Mouse (Mus musculus) brain, embryonic 18.5 days (tissue): ENCODE data around the gene Rpn2.

ENCODE experiments used
- DNase-seq: peaks from one replicate; pipeline ENCODE4 v3.0.0-alpha.2; 2012; ENCODE audit warnings: low read depth, low spot score

Gene Rpn2

DNA sequence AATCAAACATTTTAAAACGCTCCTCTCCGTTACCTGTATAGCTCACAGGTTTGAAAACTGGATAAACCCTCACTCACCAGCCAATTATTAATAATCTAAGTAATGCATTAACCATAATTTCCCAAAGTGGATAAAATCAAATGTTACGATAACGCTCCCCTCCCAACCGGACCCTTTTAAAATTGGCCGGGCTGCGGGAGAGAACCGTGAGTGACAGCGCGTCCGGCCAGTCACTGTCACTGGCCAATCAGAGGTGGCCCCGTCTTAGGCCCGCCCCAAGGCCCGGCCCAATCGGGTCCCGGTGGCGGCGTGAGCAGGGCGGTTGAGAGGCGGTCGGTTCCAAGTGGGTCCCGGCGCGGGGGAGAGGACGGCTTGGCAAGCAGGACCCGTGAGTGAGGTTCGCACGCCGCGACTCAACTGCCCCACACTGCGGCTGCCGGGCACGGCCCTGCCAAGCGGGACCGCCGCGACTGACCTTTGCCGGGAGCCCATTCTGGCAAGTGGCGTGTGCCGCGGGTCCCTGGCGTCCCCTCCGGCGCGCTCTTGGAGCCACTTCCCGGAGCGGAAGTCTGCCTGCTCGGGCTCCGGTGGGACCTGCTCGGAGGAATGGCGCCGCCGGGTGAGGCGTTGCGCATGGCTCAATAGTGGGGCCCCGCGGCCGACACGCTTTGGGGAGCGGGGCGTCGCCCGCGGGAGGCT is at the start of gene Rpn2:
Gene Rpn2, plus strand, starts transcription at position 301 of the 699 bp plus-strand sequence.
- peak; percentile 90 for DNase-seq

DNA sequence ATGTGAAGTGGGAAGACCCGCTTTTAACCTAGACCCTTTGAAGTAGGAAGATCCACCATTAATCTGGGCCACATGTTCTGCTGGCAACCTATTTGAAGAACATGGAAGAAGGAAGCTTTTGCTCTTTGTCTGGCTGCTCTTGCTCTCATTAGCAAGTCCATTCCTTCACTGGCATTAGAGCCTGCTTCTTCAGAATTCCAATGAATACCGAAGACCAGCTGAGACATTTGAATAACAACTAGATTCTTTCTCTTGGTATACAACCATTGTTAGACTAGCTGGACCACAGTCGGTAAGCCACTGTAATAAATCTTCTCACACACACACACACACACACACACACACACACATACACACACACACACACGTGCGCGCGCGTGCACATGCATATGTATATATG is 42.9 kb upstream of the Rpn2 start:
- no peak for DNase-seq

DNA sequence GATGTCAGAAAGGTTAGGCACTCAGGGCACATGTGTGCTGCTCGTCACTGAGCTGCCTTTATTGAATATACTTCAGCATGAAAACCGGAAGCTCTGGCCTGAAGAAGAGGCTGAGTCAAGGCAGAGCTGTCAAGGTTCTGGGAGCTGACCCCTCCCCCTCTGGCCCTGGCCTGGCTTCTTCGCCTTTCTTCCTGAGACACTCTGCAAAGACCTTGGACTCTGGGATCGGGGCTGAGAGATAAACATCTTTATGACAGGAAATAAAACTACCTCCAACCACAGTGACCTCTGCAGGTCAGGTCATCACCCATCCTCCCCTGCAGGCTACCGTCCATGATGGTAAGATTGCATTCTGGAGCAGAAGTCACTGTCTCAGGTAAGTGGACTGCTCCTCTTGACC is 33.8 kb upstream of the Rpn2 start:
- DNase-seq, result no peak

DNA sequence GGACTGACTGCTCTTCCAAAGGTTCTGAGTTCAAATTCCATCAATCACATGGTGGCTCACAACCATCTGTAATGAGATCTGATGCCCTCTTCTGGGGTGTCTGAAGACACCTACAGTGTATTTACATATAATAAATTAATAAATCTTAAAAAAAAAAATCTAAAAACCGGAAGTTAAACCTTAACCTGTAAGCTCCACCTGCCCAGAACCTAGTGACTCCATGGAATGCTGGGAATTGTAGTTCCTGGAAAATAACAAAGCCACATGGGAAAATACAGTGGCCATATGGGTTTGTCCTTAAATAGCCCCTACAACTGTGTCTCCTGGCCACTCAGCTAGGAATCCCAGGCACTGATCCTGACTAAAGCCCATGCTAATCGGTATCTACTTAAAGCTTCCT is 33.2 kb upstream of the Rpn2 start:
- DNase-seq, result no peak

DNA sequence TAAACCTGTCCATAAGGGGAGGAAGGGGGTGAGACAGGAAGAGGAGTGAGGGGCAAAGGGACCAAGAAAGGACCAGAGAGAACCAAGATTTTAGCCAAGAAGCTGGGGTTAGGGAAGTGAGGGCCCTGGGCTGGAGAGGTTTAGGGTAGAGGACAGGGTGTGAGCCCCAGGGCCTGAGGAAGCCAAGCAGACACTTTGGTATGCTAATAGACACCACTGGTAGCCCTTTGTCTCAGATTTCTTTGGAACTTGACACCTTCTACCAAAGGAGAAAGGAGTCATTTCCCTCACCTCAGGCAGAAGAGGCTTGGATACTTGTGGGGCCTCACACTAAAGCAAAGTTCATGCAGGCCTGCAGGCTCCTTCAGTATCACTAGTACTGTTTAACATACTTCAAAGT is 30.7 kb upstream of the Rpn2 start:
- no peak for DNase-seq

DNA sequence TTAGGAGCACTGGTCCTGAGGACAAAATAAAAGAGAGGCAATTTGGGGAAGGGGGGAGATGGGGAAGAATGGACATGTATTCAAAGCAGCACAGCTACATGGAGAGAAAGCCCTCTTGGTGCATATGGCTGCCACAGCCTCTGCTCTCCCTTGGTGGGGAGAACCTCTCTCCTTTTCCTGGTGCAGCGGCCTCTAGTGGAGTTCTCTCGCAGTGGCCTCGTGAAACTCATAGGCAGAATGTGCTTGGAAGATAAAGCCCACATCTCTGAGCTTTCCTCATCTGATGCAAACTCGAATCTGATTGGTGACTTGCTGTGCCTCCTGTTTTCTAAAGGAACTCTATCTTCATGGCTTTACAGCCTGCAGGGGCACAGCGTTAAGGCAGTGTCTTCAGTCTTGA is 19.1 kb upstream of the Rpn2 start:
- no peak for DNase-seq

DNA sequence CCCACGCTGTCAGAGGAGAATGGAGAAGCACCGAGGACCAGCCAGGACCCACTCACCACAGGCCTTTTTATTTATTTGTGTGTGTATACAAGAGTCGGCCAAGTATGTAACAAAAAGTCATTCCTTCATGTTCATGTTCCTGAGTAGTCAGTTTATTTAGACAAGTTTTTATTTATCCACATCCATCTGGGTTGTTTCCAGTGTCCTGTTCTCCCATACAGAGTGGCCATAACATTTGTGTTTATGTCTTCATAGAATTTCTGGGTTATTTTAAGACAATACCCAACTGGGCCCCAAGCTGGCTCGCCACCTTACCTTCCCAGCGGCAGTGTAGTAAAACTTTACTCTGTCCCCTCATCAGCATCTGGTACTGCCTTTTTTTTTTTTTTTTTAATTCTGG is 16.9 kb upstream of the Rpn2 start:
- DNase-seq, result no peak

DNA sequence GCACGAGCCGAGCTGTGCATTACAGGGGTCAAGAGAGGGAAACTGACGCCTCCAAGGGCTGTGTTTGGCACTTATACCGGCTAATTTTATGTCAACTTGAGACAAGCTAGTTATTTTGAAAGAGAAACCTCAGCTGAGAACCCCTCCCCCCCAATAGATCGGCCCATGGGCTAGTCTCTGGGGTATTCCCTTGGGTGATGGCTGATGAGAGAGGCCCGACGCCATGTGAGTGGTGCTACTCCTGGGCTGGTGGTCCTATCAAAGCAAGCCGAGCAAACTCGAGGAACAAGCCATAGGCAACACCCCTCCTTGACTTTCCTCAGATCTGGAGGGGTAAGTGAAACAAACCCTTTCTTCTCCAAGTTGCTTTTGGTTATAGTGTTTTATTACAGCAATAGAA is 16.3 kb upstream of the Rpn2 start:
- DNase-seq, result no peak

DNA sequence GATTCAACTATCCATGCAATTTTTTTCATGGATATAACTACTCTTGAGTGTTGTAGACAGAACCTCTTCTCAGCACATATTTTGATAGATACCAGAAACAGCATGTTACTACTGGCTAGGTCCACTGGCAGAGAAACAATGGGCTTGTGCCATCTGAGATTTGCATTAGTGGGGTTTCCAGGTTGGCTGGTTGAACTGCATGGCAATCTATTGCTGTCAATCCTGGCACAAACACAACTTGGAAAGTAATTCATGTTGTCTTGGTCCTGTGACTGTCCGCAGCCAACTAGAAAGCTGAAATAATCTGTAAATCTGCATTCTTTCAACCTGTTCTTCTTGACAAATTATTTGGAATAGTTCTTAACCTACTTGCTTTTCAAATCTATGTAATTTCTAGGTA is 15.7 kb upstream of the Rpn2 start:
- DNase-seq, result no peak

DNA sequence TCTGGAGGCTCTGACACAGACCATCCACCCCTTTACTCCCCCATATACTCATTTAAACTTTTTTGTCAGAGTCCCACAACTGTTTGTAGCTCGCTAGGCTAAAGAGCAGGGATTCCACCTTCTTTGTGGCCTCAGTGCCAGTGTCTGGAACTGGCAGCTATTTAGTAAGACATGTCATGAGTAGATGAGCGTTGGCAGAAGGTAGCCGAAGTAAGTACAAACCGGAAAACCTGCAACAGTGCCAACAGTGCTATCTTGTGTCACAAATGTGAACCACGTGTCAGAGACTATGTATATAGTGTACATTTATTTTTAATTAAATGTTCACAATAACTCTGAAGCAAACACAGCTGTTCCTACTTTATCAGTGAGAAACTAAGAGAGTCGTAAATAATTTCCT is 15.0 kb upstream of the Rpn2 start:
- DNase-seq, result no peak

DNA sequence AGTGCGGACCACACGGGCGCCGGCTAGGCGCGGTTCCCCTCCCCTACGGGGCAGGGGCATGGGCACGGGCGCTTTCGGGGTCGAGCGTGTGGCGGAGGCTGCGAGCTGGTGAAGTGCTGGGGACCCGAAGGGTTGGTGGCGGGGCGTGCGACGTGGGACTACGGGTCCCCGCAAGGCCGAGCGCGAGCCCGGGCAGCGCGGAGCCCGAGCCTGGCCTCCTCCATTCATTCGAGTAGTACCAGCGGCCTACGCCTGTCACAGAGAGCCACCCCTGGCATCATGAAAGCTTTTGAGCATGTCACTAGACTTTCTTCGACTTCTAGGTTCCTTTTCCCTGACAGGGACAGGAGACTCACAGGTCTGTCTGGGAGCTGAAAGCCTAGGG is 591 bp downstream of the Rpn2 start, which contains the start of gene Mroh8:
Gene Mroh8, minus strand, starts transcription at position 134 of the 385 bp plus-strand sequence.
- no peak for DNase-seq

DNA sequence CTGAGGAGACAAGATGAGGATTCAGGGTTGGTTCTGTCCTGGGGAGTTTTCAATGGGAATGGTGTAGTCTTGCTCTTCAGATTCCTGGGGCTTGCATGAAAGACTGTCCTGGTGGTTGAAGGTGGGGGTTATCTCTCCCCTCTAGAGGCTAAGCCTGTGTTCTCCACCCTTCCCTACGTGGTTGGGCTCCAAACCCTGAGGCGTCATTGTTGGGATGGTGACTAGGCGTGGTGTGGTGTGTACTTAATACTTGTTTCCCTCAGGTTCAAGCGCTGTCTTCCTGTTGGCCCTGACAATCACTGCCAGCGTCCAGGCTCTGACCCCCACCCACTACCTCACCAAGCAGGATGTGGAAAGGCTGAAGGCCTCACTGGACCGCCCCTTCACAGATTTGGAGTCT is 4.5 kb downstream of the Rpn2 start:
- no peak for DNase-seq

DNA sequence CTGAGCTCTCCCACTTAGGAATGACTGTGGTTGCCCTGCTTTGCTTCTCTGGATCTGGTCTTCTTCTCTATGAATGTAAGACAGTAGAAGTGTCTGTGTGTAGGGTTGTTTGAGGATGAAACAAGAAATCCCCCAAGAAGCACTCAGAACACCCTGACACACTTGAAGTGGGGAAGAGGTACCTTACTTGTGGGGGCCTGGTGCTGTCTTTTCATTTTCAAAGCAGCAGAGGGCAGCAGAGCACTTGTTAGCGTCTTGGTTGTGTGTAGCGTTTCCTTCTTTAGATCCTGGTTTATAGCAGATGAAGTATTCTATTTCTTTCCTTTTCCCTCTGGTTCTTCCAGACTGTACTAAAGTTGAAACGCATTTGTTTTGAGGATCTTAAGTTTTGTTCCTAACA is 8.7 kb downstream of the Rpn2 start:
- no peak for DNase-seq

DNA sequence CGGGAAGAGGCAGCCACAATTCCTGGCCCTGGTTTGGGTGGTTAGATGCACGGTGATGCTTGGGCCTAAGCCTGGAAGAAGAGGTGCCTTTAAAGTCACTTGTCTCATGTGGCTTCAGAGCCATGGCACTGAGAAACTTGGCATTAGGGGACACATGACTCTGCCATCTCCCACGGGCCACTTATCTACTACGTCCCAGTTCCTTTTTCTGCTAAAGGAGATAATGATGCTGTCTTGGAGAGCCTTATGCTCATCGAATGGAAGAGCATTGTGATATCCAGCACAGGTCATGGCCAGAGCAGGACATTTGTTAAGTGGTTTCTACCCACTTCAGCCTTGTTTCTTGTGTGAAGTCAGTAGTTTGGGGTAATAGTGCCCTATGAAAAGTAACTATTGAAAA is 10.2 kb downstream of the Rpn2 start:
- DNase-seq, result no peak

DNA sequence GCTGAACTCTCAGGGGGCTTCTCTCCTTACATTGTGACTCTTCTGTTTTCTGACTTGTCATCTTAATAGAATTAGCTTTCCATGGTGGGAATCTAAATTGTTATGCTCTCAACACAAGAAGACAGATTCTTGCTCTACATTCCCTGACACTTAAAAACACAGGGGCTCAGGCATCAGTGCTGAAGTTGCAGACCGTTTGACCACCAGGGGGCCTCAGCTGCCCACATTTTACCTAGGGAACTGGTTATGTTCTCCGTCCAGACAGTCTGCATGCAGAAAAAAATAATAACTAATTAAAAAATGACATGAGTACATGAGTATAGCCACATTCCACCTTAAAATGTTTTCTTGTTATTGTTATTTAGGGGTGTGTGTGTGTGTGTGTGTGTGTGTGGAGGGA is 13.3 kb downstream of the Rpn2 start:
- no peak for DNase-seq

DNA sequence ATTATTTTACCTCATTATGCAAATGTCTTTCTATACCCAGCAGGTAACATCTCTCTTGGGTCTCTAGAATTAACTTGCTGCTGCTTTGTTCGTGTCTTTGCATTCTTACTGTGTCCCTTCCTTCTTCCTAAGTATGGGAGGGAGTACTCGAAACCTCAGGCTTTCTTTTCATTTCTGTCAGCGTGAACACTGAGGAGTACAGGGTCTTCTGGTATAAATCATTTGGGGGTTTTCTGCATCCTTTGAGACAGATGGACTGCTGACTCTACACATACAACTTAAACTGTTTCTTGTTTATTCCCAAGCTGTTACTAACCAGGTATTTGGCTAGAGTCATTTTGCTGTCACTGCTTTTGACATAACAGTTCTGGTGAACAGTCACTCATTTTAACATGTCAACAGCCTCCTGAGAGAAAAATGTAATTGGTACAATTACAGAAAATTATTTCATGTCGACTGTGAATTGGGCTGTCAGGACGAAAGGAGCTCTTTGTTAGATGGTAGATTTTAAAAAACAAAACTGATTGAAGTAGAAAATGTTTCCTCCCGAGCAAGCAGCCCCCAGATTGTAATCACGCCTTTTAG is 17.4 kb downstream of the Rpn2 start:
- DNase-seq, result no peak

DNA sequence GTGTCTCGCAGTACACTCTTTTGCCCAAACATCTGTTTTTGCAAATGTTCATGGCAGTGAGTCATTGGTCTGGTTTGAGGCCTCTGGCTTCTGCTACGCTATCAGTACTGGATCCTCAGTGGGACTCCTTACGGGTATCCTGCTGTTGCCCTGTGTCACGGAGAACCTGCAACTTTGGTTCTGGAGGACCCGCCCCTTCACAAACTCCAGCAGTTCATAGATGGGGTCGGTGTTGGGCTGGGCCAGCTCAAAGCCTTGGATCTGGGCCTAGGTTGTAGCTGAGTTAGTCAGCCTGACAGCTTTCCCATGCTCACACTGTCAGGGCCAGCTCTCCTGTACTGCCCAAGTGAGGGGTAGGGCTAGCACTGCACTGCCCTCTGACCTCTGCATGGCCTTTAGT is 21.2 kb downstream of the Rpn2 start:
- DNase-seq, result no peak

DNA sequence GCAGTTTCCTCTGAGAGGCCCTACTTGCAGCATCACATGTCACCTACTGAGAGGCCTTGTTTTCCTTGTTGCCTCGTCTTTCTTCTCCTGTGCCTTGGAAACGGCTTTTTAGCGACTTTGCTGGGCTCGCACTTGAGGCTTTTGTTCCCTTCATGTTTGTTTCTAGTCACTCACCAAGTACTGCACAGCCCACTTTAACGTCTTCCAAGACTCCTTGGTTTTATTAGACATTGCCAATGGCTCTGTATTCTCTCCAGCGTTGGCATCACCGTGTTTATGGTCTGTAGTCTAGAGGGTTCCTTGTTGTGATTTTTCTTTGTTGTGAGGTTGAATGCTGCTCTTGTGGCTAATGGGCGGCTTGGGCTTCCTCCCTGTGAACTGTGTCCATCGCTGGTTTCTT is 24.3 kb downstream of the Rpn2 start:
- no peak for DNase-seq

DNA sequence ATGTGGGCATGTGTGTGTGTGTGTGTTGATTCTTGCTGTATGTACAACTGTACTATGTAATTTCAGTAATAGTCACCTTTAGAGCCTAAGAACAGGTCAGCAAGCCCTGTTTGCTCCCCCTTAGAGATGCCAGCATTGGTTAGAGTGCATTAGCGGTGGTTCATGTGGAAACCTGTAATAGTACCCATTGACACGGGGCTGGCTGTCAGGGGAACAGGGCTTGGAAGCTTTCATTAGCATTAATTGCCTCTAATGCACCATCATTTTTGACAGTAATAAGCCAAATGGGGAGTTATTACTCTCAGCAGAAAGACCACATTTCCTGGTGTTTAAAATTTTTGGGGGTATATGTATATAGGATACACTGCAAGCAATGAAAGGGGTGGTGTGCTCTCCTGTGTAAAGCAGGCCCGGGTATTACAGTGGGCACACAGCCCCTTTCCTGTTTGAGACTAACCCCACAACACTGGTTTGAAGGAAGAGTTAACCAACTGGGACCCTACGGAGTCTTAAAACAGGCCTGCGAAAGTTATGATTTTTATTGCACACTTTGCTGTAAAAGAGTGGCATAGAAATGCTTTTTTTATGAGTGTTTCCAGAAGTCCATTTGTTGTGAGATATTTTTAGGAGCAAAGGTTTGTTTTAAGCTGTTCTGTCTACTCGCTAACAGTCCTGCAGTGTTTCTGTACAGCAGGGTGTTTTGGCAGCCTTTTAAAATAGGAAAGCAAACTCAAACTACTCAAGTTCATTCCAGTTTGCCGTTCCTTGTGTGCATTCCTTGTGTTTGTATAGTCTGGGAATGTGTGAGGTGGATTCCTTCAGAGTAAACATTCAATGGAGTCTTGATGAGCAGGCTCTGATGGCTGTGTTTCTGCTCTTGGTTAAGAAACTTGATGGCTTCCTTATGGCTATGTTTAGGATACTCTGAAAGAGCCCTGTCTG is 27.5 kb downstream of the Rpn2 start:
- no peak for DNase-seq

DNA sequence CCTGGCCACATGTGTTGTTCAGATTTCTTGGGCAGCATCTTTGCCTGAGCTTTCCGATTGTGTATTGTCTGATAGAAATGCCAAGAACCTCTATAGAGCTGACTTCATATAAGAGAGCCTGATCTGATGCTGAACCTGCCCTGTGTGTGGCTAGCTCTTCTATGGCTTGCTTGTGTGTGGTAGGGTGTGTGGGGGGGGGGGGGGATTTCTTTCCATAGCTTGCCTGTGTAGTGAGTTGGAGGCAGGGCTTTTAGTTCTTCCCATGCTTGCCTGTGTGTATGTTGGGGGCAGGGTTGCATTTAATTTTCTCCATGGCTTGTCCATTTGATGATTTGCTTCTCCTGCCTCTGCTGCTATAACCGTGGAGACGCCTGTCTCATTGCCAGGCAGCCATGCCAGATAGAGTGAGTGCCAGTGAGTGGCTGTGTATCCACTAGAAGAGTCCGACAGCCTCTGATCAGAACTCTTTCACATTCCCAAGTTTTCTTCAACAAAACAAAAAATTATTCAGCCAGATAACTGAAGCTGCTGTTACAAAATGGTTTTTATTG is 29.0 kb downstream of the Rpn2 start:
- DNase-seq, result no peak

DNA sequence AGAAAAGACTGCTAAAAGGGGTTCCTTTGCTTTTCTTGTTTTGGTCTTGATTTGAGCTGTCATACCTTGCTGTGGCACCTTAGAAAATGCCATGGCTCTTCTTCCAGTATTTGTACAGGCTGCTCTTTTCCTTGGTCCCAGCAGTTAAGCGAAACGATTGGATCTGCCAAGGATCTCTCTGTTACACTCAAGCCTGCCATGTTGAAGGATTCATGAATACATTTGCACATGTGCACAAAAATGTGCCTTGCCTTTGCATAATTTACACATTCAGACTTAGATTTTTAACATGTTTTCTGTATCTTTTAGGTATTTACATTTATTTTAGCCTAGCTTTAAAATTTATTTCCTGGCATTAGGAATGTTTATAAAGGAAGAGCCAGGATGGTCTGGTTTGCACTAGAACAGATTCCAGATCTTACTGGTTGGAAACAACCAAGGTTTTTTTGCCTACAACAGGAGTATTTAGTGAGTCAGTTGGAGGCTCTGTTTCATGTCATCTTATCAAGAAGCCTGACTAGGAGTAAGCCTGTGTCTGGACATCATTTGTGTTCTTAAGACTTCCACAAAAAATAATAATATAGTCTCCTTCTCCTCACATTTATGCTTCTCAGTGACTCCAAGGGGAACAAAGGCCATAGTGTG is 29.6 kb downstream of the Rpn2 start:
- DNase-seq, result no peak

DNA sequence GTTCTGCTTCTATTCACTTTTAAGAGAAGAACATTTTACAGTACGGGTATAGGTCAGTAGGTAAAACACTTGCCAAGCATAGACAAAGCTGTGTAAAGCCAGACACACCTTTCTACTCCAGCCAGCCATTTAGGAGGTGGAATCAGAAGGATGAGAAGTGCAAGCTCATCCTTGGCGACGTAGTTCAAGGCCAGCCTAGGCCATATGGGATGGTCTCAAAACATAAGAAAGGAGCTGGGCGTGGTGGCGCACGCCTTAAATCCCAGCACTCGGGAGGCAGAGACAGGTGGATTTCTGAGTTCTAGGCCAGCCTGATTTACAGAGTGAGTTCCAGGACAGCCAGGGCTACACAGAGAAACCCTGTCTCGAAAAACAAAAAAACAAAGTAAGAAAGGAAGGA is 30.8 kb downstream of the Rpn2 start:
- DNase-seq, result no peak
